Mouse (Mus musculus): Measurements from ENCODE around the gene Erbb3.
A peak's percentile ranks its signal among the peaks of the same experiment; 100 is the strongest.

Gene Erbb3

DNA sequence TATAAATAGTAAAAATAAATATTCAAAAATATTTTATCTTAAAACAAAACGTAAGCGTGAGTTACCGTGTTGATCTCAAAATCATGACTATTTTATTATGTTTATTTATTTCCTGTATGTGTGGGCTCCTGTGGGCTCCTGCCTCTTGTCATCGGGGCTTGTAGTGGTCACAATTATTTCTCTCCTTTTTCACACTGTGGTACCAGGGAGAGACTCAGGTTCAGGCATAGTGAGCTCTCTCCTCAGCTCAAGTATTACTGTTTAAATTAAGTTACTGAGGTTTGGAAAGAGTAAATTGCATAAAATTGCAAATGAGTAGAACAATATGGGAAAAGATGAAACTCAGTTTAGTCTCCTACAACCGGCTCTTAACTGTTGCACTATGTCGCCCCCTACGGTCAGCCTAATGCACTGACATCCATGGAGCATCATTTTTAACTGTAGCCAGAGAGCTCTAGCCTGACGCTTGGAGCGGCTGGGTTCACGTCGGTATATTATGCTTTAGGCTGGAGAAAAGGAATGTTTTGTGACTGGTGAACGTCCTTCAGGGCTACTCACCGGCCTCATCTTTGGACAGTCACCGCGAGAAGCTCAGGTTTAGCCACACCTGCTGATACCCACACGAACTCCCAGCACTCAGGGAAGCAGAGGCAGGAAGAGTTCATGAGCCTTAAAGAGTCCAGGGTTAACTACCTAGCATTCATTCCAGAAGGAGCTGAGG, 23.1 kb upstream of the Erbb3 start:
- DNase-seq (ENCODE audit: low read depth in 2 of 2, low spot score in 2 of 2), result peak; percentile 52 to 77

DNA sequence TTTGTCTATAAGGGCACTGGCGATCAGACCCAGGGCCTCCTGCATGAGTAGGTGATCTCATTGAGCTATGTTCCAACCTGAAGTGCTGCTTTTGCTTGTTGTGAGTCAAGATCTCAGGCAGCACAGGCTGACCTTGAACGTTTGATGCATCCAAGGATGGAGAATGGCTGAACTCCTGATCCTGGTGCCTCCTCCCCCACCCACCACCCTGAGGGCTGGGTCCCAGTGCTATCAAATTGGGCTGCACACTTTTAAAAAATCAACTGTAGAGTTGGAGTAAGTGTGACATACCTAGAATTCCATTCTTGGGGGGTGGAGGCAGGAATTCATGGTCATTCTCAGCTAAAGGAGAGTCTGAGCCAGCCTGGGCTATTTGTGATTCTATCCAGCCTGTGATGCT, 17.0 kb upstream of the Erbb3 start:
- DNase-seq (ENCODE audit: low read depth in 2 of 2, low spot score in 2 of 2), result no peak

DNA sequence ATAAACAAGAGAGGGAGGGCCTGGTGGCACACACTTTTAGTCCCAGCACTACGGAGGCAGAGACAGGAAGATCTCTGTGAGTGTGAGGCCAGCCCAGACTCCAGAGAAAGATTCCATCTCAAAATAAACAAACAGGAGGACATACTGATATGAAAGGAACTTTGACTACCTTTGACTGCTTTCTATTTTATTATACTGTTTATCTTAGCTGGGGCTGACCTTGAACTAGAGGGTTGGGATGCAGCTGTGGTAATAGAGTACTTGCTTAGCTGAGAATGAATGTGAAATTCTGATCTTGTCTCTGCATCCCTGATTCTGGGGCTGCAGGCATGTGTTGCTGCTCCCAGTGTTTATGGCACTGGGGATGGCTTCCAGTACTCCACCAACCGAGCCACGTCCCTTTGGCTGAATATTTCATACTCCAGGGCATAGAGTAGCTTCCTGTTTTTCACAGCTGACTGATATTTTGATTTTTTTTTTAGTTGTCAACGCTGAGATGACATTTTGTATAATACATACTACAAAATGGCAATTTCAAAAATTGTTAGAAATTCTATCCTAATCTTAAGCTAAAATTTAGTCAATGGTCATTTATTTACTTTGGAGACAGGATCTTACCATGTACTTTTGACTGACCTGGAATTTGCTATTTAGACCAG, 13.1 kb upstream of the Erbb3 start:
- no peak for DNase-seq (ENCODE audit: low read depth in 2 of 2, low spot score in 2 of 2)

DNA sequence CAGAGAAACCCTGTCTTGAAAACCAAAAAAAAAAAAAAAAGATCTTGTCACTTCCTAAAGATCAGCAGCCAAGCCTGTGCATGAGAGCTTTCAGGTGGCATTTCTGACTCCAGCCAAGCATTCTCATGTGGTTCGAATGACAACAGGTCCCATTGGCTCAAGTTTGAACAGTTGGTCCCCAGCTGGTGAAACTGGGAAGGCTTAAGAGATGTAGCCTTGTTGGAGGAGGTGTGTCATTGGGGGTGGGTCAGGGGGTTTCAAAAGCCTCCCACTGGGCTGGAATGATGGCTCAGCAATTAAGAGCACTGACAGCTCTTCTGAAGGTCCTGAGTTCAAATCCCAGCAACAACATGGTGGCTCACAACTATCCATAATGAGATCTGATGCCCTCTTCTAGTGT, 12.0 kb upstream of the Erbb3 start:
- no peak for DNase-seq (ENCODE audit: low read depth in 2 of 2, low spot score in 2 of 2)

DNA sequence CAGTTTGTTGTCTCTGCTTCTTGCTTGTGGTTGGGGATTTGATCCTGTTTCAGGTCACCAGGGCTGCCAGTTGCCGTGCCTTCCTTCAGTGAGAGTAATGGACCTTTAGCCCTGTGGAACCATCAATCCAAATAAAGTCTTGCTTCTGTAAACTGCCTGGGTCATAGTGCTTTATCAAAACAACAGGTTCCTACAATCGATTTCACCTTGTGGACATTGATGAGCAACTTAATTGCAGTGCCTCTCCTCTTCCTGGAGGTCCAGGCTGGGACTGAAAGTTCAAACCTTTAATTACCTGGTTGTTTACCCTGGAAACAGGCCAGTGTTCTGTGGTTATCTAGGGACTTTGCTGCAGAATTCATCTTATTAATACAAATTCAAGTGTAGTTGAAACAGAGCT, 9.0 kb upstream of the Erbb3 start:
- DNase-seq (ENCODE audit: low read depth in 2 of 2, low spot score in 2 of 2), result no peak

DNA sequence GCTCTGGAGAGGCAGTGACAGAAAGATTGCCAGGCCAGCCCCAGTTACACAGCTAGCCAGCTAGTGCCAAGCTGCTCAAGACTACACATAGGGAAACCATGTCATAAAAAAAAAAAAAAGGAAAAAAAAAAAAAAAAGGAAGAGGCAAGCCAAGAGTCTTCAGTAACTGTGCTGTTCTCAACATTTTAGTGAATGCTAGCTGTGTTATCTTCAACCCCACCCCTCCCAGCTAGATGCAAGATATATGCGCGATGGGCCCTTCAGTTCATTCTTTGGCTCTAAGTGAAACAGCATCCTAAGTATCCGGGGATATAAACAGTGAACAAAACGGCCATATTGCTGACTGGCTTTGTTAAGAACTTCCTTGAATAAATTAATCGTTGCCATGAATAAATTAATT, 3.3 kb upstream of the Erbb3 start:
- DNase-seq (ENCODE audit: low read depth in 2 of 2, low spot score in 2 of 2), result no peak

DNA sequence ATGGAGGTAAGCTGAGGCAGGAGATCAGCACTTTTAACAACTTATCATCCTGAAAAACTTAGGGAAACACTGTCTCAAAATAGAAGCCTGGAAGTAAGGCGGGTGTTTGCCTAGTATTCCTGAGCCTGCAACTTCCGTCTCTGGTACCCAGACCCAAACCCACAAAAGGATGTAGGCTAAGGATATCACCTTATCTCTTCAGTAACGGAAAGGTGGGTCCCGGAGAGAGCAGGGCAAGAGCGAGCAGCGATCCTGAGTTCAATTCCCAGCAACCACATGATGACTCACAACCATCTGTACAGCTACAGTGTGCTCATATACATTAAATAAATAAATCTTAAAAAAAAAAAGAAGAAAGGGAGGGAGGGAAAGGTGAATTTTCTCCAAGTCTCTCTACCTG, 2.0 kb upstream of the Erbb3 start:
- DNase-seq (ENCODE audit: low read depth in 2 of 2, low spot score in 2 of 2), result no peak

DNA sequence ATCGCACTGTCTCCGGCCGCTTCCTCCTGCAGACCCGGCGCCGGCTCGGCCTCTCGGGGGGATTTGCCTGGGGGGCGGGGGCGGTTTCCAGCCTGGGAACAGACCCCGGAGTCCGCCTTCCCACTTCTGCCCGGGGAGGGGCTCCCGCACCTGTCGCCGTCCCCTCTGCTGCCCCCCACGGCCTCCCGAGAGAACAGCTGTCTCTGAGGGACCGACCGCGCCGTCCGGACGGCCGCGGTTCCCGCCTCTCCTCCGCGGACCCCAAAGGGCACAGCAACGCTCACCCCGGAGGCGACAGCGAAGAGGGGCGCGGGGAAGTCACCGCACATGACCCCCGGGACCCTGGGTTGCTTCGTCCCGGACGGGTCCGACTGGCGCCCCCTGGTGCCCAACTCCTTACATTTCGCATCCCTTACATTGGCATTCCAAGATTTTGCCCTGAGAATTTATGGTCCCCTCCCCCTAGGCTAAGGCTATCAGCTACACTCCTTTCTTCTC, 790 bp upstream of the Erbb3 start:
- peak in 1 of 2 experiments; percentile 28 for DNase-seq (ENCODE audit: low read depth in 2 of 2, low spot score in 2 of 2)

DNA sequence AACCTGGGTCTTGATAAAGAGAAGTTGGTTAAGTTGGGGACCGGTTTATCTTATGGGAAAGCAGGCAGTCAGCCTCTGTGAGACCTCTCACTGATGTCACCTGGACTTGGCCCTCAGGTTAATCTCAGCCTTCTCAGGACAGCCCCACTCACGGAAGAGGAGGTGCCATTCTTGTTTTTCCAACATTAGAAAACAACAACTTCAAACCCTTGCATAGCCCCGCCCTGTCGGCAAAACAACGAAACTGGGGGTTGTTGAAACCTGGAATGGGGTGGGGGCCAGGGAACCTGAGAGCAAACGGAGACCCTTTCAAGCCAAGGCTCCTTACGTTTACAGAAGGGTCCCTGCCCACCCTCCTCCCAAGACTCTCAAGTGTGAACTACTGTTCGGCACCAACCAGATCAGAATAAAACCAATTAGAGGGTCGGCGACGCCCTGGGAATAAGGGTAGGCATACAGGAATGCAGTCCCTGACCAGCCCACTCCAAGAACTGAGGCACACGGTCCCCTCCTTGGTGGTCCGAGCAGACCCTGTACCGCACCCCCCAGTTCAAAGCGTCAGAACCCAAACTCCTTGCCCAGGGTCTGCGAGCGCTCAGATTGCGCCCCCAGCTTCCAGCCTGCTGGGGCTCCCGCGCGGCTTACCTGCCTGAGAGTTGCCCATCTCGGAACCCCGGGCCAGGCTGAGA, 533 bp downstream of the Erbb3 start:
- DNase-seq (ENCODE audit: low read depth in 2 of 2, low spot score in 2 of 2), result peak; percentile 16 to 17

DNA sequence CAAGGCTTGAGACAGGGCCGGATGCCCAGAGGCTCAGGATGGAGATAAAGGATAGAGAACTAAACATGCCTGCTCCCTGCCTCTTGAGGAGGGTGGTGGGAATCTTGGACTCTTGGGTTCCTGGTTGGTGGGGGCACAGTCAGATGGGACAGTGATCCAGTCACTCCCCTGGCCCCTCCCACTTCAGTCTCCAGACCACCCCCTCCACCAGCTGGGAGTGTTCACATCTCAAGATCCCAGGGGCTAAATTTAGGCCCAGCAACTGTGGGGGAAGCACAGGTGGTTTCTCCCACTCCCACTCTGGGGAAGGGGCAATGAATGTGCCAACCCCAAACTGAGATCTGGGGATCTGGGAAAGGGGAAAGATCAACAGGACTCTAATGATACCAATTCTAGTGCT, 1.3 kb downstream of the Erbb3 start:
- DNase-seq (ENCODE audit: low read depth in 2 of 2, low spot score in 2 of 2), result no peak

DNA sequence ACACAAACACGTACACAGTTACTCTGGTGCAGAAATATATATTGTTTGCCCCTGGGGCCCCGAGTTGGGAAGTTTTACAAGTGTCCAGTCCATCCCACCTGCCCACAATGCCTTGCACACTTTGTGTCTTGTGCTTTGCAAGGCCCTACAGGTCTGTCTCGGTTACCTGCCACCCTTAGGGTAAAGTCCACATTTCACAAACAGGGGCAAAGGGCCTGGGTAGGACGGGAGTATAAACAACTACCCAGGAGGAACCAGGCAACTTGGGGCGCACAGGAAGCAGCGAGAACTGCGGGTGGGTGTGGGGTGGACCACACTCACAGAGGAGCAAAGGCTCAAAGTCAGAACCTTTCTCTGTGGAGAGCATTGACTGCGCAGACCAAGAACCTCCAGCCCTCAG, 1.8 kb downstream of the Erbb3 start:
- no peak for DNase-seq (ENCODE audit: low read depth in 2 of 2, low spot score in 2 of 2)

DNA sequence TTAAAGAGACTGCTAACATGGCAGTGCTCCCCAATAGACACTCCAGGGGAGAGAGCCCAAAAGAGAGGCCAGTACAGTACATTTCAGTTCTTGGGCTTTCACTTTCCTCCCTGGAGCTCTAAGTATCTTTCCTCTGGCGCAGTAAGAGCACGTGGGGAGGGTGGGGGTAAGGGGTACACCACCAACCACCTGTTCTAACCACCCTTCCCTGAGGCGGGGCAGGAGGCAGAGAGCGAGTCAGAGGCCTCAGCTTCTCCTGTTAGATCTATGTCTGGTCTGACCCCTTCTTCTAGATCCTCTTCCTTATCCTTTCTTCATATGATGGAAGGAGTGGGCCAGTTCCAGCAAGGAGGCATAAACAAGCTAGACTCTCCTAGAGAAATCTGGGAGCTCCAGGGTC, 2.3 kb downstream of the Erbb3 start:
- DNase-seq (ENCODE audit: low read depth in 2 of 2, low spot score in 2 of 2), result no peak

DNA sequence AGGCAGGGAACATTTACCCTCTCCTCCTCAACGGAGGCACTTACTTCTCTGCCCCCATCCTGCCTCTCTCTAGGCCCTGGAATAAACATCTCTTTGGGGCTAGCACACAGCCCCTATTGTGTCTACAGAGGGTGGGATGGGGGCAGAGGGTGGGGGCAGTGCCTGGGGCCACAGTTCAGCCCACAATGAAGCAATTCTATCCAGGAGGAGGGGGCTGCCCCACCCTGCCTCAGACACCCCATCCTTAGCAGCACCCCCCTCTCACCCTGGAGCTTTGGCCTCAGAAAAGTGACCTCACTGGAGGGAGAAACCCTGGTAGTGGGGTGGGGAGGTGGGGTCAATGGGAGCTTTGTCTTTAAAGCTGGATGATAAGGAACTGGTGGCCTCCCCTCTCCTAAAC, 2.9 kb downstream of the Erbb3 start:
- DNase-seq (ENCODE audit: low read depth in 2 of 2, low spot score in 2 of 2), result no peak

DNA sequence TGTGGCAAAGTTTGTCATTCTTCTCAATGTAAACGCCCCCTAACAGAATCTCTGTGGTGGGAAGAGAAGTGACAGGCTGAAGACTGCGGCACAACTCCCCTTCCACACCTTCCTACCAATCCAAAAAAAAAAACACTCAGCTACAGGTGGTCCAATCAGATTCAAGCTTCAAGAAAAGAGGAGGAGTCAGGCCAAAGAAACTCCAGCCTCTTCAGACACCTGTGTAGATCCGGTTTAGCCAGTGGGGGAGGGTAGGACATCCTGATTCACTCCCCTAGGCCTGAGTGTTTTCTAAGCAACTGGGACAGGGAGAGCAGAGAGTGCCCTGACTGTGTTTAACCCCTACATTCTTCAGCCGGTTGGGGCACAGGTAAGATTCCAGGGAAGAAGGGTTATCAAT, 5.1 kb downstream of the Erbb3 start:
- DNase-seq (ENCODE audit: low read depth in 2 of 2, low spot score in 2 of 2), result no peak

DNA sequence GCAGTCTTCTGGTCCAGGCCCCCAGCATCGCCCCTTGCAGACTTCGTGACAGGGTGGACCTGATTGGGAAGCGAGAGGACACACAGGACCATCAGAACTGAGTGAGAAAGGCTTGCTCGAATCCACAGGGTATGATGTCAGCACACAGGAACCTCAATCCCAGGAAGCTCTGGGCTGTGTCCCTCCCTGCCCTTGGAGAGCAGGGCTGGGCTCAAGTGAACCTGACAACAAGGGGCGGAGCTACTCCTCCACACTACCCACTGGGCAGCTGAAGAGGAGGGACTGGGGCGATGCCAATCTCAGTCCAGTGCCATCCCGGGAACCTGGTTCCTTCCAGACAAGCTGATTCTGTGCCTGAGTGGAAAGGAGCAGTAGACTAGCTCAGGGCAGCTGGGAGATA, 5.8 kb downstream of the Erbb3 start:
- no peak for DNase-seq (ENCODE audit: low read depth in 2 of 2, low spot score in 2 of 2)

DNA sequence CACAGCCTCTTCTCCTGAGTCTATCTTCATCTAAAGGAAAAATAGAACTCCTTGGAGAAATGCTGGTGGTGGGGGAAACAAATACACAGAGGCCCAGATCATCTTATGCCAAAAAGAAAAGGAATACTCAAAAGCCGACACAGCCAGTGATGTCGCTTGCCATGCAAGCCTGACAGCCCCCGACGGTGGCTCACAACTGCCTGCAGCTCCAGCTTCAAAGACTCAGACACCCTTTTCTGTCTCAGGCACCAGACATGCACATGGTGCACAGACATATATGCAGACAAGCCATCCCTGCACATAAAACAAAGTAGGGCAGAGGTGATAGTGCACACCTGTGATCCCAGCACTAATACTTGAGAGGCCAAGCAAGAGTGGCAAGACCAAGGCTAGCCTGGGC, 9.7 kb downstream of the Erbb3 start:
- no peak for DNase-seq (ENCODE audit: low read depth in 2 of 2, low spot score in 2 of 2)

DNA sequence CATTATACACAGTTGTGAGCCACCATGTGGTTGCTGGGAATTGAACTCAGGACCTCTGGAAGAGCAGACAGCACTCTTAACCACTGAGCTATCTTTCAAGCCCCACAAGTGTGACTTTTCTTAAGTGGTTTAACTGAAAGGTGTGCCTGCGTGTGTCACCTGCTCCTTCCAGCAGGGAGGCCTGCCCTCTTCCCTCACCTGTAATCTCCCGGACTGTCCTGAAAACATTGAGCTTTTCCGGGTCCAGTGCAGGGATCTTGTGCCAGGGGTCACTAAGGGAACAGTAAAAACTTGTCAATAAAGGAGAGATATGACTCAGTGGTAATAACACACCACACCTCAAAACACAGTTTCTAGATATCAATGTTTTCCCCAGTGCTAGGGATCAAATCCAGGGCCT, 10.2 kb downstream of the Erbb3 start:
- DNase-seq (ENCODE audit: low read depth in 2 of 2, low spot score in 2 of 2), result no peak

DNA sequence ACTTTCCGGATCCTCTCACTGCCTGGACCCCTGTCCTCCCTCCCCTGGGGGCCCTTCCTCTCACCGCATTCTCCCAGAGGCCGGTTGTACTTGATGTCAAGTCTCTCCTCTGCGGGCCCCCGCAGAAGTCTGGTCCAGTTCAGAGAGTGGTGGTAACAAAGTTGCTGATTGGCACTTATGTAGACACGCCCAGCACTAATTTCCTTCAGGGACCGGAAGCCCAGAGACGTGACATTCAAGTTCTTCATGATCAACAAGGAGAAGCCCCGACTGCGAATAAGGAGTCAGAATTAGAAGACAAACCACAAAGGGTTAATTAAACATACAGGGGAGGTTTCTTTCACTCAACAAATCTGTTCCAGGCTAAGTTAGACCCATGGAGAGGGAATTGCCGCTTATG, 11.1 kb downstream of the Erbb3 start:
- no peak for DNase-seq (ENCODE audit: low read depth in 2 of 2, low spot score in 2 of 2)

DNA sequence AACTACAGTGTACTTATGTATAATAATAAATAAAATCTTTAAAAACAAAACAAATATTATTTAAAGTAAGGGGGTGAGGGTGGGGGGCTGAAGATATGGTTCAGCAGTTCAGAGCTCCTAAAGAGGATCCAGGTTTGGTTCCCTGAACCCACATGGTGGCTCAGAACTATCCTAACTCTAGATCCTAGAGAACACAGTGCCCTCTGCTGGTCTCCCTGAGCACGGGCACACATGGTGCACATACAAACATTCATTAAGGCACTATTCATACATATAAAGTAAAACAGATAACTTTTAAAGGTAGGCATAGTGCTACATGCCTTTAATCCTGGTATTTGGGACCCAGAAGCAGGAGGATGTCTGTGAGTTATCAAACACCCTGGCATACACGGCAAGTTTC, 14.4 kb downstream of the Erbb3 start:
- DNase-seq (ENCODE audit: low read depth in 2 of 2, low spot score in 2 of 2), result no peak

DNA sequence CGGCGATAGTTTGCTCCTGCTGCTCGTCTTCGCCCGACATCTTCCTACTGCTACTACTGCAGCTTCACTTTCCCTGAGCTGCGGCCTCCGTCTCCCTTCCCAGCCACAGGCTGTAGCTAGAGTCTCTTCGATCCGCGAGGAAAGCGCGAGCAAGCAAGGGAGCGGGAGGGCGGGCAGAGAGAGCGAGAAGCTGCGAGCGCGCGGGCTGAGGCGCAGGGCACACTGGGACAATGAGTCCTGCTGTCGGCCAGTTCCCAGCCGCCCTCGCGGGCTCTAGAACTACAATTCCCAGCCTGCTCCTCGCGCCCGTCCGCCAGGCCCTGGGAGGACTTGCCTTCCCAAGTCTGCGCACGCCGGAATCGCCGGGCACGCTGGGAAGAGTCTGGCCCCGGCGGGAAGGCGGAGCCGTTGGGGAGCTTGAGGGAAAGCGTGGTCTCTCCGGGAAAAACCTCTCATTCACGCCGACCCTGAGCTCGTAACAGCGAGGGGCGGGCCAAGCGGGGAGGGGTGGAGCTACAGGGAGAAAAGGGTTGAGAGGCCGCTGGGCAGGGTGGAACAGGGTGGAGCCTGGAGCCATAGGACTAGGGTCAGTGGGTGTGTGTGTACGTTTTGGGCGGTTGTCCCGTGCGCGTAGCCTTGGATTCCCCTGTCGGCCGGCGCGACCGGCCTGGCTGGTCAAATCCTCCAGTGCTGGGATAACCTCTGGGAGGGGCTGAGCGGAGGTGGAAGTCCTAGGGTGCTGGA, 23.5 kb downstream of the Erbb3 start, which contains the start of gene Pa2g4:
Gene Pa2g4 (minus strand): TSS at position 200 of the 744 bp plus-strand sequence.
- peak; percentile 86 to 92 for DNase-seq (ENCODE audit: low read depth in 2 of 2, low spot score in 2 of 2)

DNA sequence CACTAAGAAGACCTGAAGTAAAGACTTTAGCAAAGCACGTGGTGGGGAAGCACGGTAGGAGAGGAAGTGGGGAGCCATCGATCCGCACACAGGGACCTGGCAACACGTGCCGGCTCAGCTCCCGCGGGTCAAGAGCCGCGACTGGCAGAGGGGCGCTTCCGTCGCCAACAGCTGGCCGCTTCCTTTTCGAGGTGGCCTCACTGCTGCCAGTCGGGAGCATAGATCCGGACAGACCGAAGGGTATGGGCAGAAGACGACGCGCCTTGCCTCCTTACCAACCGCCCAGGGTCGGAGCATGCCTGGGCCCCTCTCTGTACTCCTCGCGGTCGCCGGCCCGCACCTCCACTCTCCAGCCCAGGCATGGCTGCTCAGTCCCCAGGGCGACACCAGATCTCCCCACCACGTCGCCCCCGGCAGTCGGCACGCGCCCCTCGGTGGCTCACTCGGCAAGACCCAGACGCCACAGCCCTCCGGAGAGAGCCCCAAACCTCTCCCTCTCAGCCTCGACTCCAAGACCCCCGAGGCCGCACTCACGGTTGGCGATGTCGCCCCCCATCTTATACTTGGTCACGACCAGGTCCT, 24.2 kb downstream of the Erbb3 start:
- peak in 1 of 2 experiments; percentile 19 for DNase-seq (ENCODE audit: low read depth in 2 of 2, low spot score in 2 of 2)

All from CD8-positive naive resting alpha-beta T cell, adult 2 months (primary cell).